Mouse (Mus musculus) spleen, adult 2 months (tissue): ENCODE measurements around the gene Sbno1.

ENCODE experiments used
- CTCF ChIP-seq: fragments of 200-500 bp; IDR thresholded peaks from 2 replicates; pipeline ENCODE4 v1.5.1; 2011; ENCODE audit warnings: mild to moderate bottlenecking, inconsistent platforms; ENCODE audit not compliant: insufficient read depth, insufficient read length, insufficient replicate concordance; ENCODE audit errors: extremely low read depth
- POLR2A ChIP-seq: fragments of 200-500 bp; IDR thresholded peaks from 2 replicates; pipeline ENCODE4 v1.6.1; 2011; ENCODE audit warnings: low read depth, low read length, inconsistent platforms

GRCm38 (mm10) chr5:124426475-124427071, 772 bp upstream of the Sbno1 start:
- TF ChIP-seq CTCF (no peak), POLR2A (no peak)
